Mouse (Mus musculus) erythroblast, embryonic 14.5 days (primary cell): ENCODE measurements around the gene Car12. TPM values are rescaled to one million over a fixed set of nuclear protein-coding genes. Genes with fewer than 3 reads are reported as not detected.
A peak's percentile ranks its signal among the peaks of the same experiment; 100 is the strongest.
"Not testable (repeated sequence)": the region's sequence is repeated elsewhere in the genome, so short reads cannot be mapped to it uniquely, and the experiment has no call there.

Source experiments
- H3K27me3 ChIP-seq: 2 replicates; pipeline ENCODE4 v1.6.1; 2012; ENCODE audit warnings: inconsistent platforms; ENCODE audit not compliant: control insufficient read depth
- H3K36me3 ChIP-seq: 2 replicates; pipeline ENCODE4 v1.6.1; 2012; ENCODE audit warnings: mild to moderate bottlenecking, inconsistent platforms; ENCODE audit not compliant: control insufficient read depth
- H3K4me1 ChIP-seq: 2 replicates; pipeline ENCODE4 v1.6.1; 2012; ENCODE audit warnings: inconsistent platforms; ENCODE audit not compliant: control insufficient read depth
- H3K4me3 ChIP-seq: replicated peaks from 2 replicates; pipeline ENCODE3; 2012; ENCODE audit warnings: moderate library complexity, mild to moderate bottlenecking, inconsistent platforms
- H3K9me3 ChIP-seq: 2 replicates; pipeline ENCODE4 v1.6.1; 2012; ENCODE audit warnings: low read length, inconsistent platforms, mixed read lengths; ENCODE audit not compliant: control insufficient read depth
- GATA1 ChIP-seq: IDR thresholded peaks from 2 replicates; pipeline ENCODE4 v1.6.1; 2012; ENCODE audit warnings: low read length, inconsistent platforms, mixed read lengths
- TAL1 ChIP-seq: IDR thresholded peaks from 3 replicates; pipeline ENCODE4 v1.6.1; 2012; ENCODE audit warnings: low read length, inconsistent platforms, mixed read lengths
- polyA plus RNA-seq: library from polyadenylated mRNA; stranded (reverse); fragments of >175 nt; gene quantifications from 2 replicates; pipeline ENCODE4 v1.2.3, GENCODE M21; 2012

Gene Car12
- polyA plus RNA-seq, 1 experiment, result not detected

DNA sequence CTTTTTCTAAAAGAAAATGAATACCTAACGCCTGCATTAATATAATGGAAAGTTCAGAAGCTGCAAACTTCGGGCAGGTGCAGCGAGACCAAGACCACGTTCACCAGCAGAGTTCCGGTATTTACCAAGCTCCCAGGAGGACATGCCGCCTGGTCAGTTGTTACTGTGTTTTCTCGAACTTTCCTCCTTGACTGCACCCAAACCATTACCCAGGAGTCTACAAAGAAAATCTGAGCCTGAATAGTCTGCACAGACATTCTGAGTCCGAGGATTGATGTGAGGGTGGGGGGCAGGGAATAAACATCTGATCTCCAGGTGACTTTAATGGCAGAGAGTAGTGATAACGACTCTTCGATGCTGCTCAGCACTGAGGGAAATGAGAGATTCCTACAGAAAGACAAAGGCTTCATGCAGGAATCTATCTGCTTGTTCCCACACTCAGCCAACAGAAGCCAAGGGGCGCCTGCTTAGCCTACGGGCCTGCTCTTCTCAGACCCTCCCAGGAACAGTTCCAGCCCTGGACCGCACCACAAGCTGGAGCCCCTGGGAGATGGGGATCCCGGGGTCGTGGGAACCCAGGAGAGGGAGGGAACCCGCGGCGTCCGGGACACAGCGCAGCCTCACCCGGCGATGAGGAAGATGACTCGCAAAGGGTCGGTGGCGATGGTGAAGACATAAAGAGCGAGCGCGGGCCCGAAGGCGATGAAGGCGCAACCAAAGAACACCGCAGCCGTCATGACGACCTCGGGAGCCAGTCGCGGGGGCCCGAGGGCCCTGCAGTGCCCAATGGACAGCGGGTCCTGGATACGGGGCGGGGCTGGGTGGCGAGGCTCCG is 81.4 kb downstream of the Car12 start:
- Histone ChIP-seq H3K4me1 (peaks cover 27% of the 10 kb centered on the region), H3K27me3 (peaks cover 34% of the 10 kb centered on the region), H3K9me3 (no peaks in the 10 kb centered on the region), H3K36me3 (no peaks in the 10 kb centered on the region), H3K4me3 (peak overlapping the region; percentile 81)
- TF ChIP-seq TAL1 (no peak), GATA1 (no peak)

DNA sequence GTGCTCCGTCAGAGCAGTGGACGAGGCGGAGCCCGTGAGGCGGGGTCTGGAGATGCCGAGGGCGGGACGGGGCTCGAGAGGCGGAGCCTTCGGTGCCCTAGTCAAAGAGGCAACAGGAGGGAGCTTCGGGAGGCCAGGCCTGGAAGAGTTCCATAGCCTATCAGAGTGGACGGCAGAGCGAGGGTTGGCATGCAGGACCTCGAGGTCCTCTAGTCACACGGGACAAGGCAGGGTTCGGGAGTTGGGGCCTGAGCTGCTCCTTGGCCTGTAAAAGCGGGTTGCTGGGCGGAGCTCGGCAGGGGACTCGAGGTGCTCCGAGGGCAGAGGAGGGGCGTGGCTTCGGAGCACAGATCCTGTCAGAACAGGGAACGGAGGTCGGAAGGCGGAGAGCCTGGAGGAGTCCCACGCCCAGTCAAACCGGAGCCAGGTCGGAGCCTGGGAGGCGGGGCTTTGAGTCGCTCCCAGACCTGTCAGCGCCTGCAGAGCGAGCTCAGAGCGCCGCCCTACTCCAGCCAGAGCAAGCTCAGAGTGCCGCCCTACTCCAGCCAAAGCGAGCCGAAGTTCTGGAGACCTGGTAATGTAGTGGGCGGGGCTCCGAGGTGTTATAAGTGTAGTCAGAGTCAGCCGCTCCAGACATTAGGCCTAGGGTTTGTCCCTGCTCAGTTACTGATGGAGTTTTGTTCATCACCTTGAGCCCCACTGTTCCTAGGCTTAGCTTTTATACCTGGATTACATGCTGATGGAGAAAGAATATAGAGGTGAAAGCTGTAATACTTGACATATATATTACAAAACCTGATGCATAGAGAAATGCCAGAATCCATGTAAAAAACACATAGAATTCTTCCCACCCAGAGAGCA is 82.2 kb downstream of the Car12 start, which contains the start of gene Aph1b:
Gene Aph1b, minus strand, starts transcription at position 27 of the 861 bp plus-strand sequence.
- H3K9me3 ChIP-seq, result no peaks in the 10 kb centered on the region
- peaks cover 27% of the 10 kb centered on the region for H3K4me1 ChIP-seq
- H3K36me3 ChIP-seq, result no peaks in the 10 kb centered on the region
- TF ChIP-seq TAL1 (no peak), GATA1 (no peak)
- H3K27me3 ChIP-seq, result peaks cover 31% of the 10 kb centered on the region
- peak within 1 kb of the TSS; percentile 81 for H3K4me3 ChIP-seq

DNA sequence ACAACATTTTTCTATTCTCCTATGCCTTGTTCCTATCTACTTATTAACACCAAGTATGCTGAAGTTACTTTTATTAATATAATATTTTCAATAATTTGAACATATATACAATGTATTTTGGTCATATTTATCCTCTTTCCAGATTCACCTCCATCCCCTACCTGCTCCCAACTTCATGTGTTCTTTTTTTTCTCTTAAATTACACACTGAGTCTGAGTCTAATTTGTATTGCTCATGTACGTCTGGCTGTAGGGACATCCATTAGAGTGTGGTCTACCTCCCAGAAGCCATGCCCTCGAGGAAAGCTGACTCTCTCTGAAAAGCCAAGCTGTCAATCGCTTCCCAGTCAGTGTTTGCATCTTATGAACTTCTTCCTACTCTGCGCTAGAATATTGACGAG is 83.3 kb downstream of the Car12 start, which contains the start of gene Gm10647:
Gene Gm10647, plus strand, starts transcription at position 301 of the 400 bp plus-strand sequence.
- Histone ChIP-seq H3K27me3 (peaks cover 34% of the 10 kb centered on the region), H3K4me3 (peak within 1 kb of the TSS; percentile 81), H3K9me3 (no peaks in the 10 kb centered on the region), H3K36me3 (no peaks in the 10 kb centered on the region), H3K4me1 (peaks cover 27% of the 10 kb centered on the region)
- TF ChIP-seq GATA1 (no peak), TAL1 (no peak)

DNA sequence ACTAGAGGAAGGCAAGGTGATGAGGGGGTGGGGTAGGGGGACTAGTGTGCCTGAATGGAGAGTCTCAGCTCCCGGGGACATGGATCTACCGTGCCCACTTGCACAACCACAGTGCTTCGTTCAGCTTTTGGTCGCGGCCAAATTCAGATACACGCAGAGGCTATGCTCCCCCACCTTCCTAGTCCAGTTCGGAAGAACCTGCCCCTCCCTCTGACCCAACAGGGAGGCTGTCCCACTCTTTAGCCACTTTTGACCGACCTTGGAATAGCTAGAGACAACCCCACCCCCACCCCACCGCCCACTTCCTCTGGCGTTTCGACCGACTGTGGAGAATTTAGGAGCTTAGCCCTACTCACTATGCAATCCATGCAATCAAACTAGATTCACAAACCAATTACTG is 88.5 kb downstream of the Car12 start:
- peak overlapping the region; percentile 12 for H3K4me3 ChIP-seq
- H3K27me3 ChIP-seq, result peaks cover 49% of the 10 kb centered on the region
- no peaks in the 10 kb centered on the region for H3K36me3 ChIP-seq
- peaks cover 7% of the 10 kb centered on the region for H3K4me1 ChIP-seq
- no peaks in the 10 kb centered on the region for H3K9me3 ChIP-seq
- TF ChIP-seq TAL1, result no peak
- TF ChIP-seq GATA1, result no peak

DNA sequence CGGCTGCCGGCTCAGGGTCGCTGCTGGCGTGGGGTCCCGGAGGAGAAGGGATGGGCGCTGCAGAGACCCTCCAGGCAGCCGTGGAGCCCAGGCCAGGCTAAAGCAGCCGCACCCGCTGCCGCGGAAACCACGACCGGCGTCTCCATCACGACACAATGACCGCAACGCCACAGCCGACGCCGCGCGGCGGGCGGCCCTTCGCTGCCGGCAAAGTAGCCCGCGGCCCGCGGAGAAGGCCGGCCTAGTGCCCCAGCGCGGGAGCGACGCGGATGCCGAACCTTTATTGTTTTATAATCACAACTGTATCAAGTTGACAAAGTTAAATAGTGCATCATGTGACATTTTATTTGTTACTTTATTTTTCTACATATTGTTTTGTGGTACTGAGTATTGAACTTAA is 92.5 kb downstream of the Car12 start:
- not testable (repeated sequence) for H3K36me3 ChIP-seq, H3K9me3 ChIP-seq, H3K4me3 ChIP-seq, H3K4me1 ChIP-seq
- H3K27me3 ChIP-seq, result peaks cover 69% of the 10 kb centered on the region

DNA sequence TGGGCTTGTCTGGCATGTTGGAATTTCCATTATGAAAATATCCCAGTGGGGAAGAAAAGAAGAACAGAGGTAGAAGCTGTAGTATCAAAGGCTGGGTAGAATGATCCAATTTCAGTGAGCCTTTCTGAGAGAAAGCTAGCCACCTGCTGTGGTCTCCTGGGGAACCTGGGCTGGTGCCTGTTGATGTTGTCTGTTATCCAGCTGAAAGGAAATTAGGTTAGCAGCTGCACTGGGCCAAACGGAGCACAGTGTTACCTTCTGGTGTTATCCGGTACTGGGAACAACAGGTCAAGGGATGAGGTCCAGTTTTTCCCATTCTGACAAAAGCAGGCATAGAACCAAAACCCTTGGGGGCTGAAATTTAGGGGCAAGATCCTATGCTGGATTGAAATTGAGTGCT is 99.9 kb downstream of the Car12 start:
- Histone ChIP-seq H3K27me3 (peaks cover 6% of the 10 kb centered on the region), H3K4me1 (no peaks in the 10 kb centered on the region), H3K9me3 (no peaks in the 10 kb centered on the region), H3K36me3 (no peaks in the 10 kb centered on the region), H3K4me3 (no peak overlapping the region)
- no peak for TF ChIP-seq GATA1
- TF ChIP-seq TAL1, result no peak

Other genes starting within 250 kb of the Car12 start
- gene Fbxl22, start 199.1 kb upstream of the Car12 start, polyA plus RNA-seq, result 0.01 and 0.02 TPM in 2 replicates
- 0.30 and 0.53 TPM in 2 replicates for gene Usp3, start 120.5 kb upstream of the Car12 start, polyA plus RNA-seq
- 0.01 TPM in 1 of 2 replicates, not detected in the other for gene Aph1b, start 81.8 kb downstream of the Car12 start, polyA plus RNA-seq
- gene Gm10647, start 83.4 kb downstream of the Car12 start, polyA plus RNA-seq, result not detected in 2 replicates
- gene Aph1c, start 121.0 kb downstream of the Car12 start, polyA plus RNA-seq, result 0.01 TPM in 1 of 2 replicates, not detected in the other
- gene Rab8b, start 206.0 kb downstream of the Car12 start, polyA plus RNA-seq, result 0.37 and 0.53 TPM in 2 replicates
- 10.2 and 12.0 TPM in 2 replicates for gene Rps27l, start 232.4 kb downstream of the Car12 start, polyA plus RNA-seq